Mouse (Mus musculus) MEL (cell line): ENCODE data around the gene Foxo6. TPM values are rescaled to one million over a fixed set of nuclear protein-coding genes. Genes with fewer than 3 reads are reported as not detected.
A peak's percentile ranks its signal among the peaks of the same experiment; 100 is the strongest.

Source experiments
- DNase-seq: peaks from one replicate; pipeline ENCODE4 v3.0.0; 2011; ENCODE audit warnings: low read depth, low spot score
- H3K27ac ChIP-seq: 2 replicates; pipeline ENCODE4 v1.5.1; 2012; ENCODE audit warnings: low read depth, mild to moderate bottlenecking, control low read depth, low read length, moderate library complexity; ENCODE audit not compliant: control insufficient read depth
- H3K27me3 ChIP-seq, 2 experiments: fragments of 150-350 bp in 1 of 2; sonication (generic) in 1 of 2; 2 replicates each; pipeline ENCODE4 v1.6.1; 2012; ENCODE audit warnings: low read length in 2 of 2, mild to moderate bottlenecking in 2 of 2, improper control_type of control experiment in 1 of 2, moderate library complexity in 1 of 2; ENCODE audit not compliant: insufficient read depth in 2 of 2, control insufficient read depth in 1 of 2
- H3K36me3 ChIP-seq, 2 experiments: 2 replicates each; pipeline ENCODE4 v1.6.1; 2012 to 2014; ENCODE audit warnings: low read length in 2 of 2, improper control_type of control experiment in 1 of 2, inconsistent platforms in 1 of 2, mild to moderate bottlenecking in 1 of 2; ENCODE audit not compliant: insufficient read depth in 2 of 2, control insufficient read depth in 1 of 2
- H3K4me1 ChIP-seq, 2 experiments: fragments of 150-350 bp in 1 of 2; sonication (generic) in 1 of 2; 2 replicates each; pipeline ENCODE4 v1.6.1; 2012; ENCODE audit warnings: low read length in 2 of 2, improper control_type of control experiment in 1 of 2, mild to moderate bottlenecking in 1 of 2; ENCODE audit not compliant: insufficient read depth in 2 of 2, control insufficient read depth in 1 of 2
- H3K4me3 ChIP-seq, 2 experiments: fragments of 150-350 bp in 1 of 2; sonication (generic) in 1 of 2; 2 replicates each; pipeline ENCODE4 v1.5.1; 2012; ENCODE audit warnings: low read depth in 2 of 2, low read length in 2 of 2, mild to moderate bottlenecking in 2 of 2, moderate library complexity in 2 of 2, control low read depth in 1 of 2, improper control_type of control experiment in 1 of 2; ENCODE audit not compliant: control insufficient read depth in 1 of 2, insufficient read depth in 1 of 2
- H3K79me2 ChIP-seq: 2 replicates; pipeline ENCODE4 v1.6.1; 2012; ENCODE audit warnings: mild to moderate bottlenecking, low read length, moderate library complexity; ENCODE audit not compliant: control insufficient read depth, poor library complexity, insufficient read depth
- H3K9ac ChIP-seq: 2 replicates; pipeline ENCODE4 v1.6.1; 2012; ENCODE audit warnings: low read depth, mild to moderate bottlenecking, control low read depth, low read length, moderate library complexity; ENCODE audit not compliant: control insufficient read depth, poor library complexity, severe bottlenecking
- H3K9me3 ChIP-seq: fragments of 150-350 bp; sonication (generic); replicated peaks from 2 replicates; pipeline ENCODE4 v1.6.1; 2012; ENCODE audit warnings: mild to moderate bottlenecking, low read length, improper control_type of control experiment, moderate library complexity; ENCODE audit not compliant: insufficient read depth
- BHLHE40 ChIP-seq: IDR thresholded peaks from 2 replicates; pipeline ENCODE4 v1.6.1; 2012; ENCODE audit warnings: low read depth, mild to moderate bottlenecking, inconsistent platforms, low read length, improper control_type of control experiment, borderline replicate concordance
- CHD1 ChIP-seq: IDR thresholded peaks from 2 replicates; pipeline ENCODE4 v1.6.1; 2012; ENCODE audit warnings: low read depth, mild to moderate bottlenecking, inconsistent platforms, low read length, improper control_type of control experiment
- CHD2 ChIP-seq: IDR thresholded peaks from 2 replicates; pipeline ENCODE4 v1.6.1; 2011; ENCODE audit warnings: low read length, improper control_type of control experiment
- CTCF ChIP-seq, 3 experiments: IDR thresholded peaks in 2 of 3; conservative IDR thresholded peaks in 1 of 3; 2 replicates each; pipeline ENCODE4 v1.5.1; 2011 to 2012; ENCODE audit warnings: low read length in 3 of 3, low read depth in 2 of 3, mild to moderate bottlenecking in 2 of 3, improper control_type of control experiment in 1 of 3, inconsistent platforms in 1 of 3, mixed read lengths in 1 of 3, moderate library complexity in 1 of 3; ENCODE audit not compliant: control insufficient read depth in 1 of 3, insufficient read depth in 1 of 3, poor library complexity in 1 of 3, severe bottlenecking in 1 of 3
- ELF1 ChIP-seq: IDR thresholded peaks from 2 replicates; pipeline ENCODE4 v1.6.1; 2014; ENCODE audit warnings: low read depth, mild to moderate bottlenecking, inconsistent platforms, low read length, improper control_type of control experiment, moderate library complexity
- GABPA ChIP-seq: IDR thresholded peaks from 2 replicates; pipeline ENCODE4 v1.6.1; 2012; ENCODE audit warnings: low read depth, mild to moderate bottlenecking, inconsistent platforms, low read length, improper control_type of control experiment, moderate library complexity
- GATA1 ChIP-seq: IDR thresholded peaks from 2 replicates; pipeline ENCODE4 v1.6.1; 2011; ENCODE audit warnings: low read depth, low read length, improper control_type of control experiment
- JUND ChIP-seq: IDR thresholded peaks from 2 replicates; pipeline ENCODE4 v1.6.1; 2011; ENCODE audit warnings: low read depth, mild to moderate bottlenecking, improper control_type of control experiment, low read length
- MAZ ChIP-seq: IDR thresholded peaks from 2 replicates; pipeline ENCODE4 v1.6.1; 2012; ENCODE audit warnings: low read depth, mild to moderate bottlenecking, inconsistent platforms, low read length, improper control_type of control experiment
- MEF2A ChIP-seq: IDR thresholded peaks from 2 replicates; pipeline ENCODE4 v1.6.1; 2014; ENCODE audit warnings: low read depth, mild to moderate bottlenecking, inconsistent platforms, low read length, improper control_type of control experiment; ENCODE audit not compliant: poor library complexity, insufficient replicate concordance, severe bottlenecking; ENCODE audit errors: extremely low read depth
- MXI1 ChIP-seq: IDR thresholded peaks from 2 replicates; pipeline ENCODE4 v1.6.1; 2011; ENCODE audit warnings: mild to moderate bottlenecking, low read depth, low read length, improper control_type of control experiment
- MYB ChIP-seq: IDR thresholded peaks from 2 replicates; pipeline ENCODE4 v1.6.1; 2011; ENCODE audit warnings: mild to moderate bottlenecking, low read depth, low read length, improper control_type of control experiment
- MYC ChIP-seq: IDR thresholded peaks from 2 replicates; pipeline ENCODE4 v1.6.1; 2011; ENCODE audit warnings: low read depth, mild to moderate bottlenecking, low read length, improper control_type of control experiment, moderate library complexity
- NRF1 ChIP-seq: IDR thresholded peaks from 2 replicates; pipeline ENCODE4 v1.6.1; 2014; ENCODE audit warnings: low read depth, mild to moderate bottlenecking, inconsistent platforms, low read length, improper control_type of control experiment, moderate library complexity; ENCODE audit not compliant: poor library complexity, insufficient read depth, severe bottlenecking
- POLR2A ChIP-seq, 2 experiments: IDR thresholded peaks; 2 replicates each; pipeline ENCODE4 v1.6.1; 2011 to 2012; ENCODE audit warnings: low read length in 2 of 2, mild to moderate bottlenecking in 2 of 2, control low read depth in 1 of 2, improper control_type of control experiment in 1 of 2, low read depth in 1 of 2, moderate library complexity in 1 of 2; ENCODE audit not compliant: control insufficient read depth in 1 of 2, insufficient read depth in 1 of 2, poor library complexity in 1 of 2
- POLR2AphosphoS5 ChIP-seq: IDR thresholded peaks from 2 replicates; pipeline ENCODE4 v1.6.1; 2012; ENCODE audit warnings: low read depth, borderline replicate concordance, mild to moderate bottlenecking, inconsistent platforms, low read length, moderate library complexity, mixed read lengths
- RAD21 ChIP-seq: IDR thresholded peaks from 2 replicates; pipeline ENCODE4 v1.6.1; 2011; ENCODE audit warnings: mild to moderate bottlenecking, low read depth, low read length, improper control_type of control experiment
- RCOR1 ChIP-seq: IDR thresholded peaks from 2 replicates; pipeline ENCODE4 v1.6.1; 2012; ENCODE audit warnings: low read depth, mild to moderate bottlenecking, inconsistent platforms, low read length, improper control_type of control experiment
- SMC3 ChIP-seq: IDR thresholded peaks from 2 replicates; pipeline ENCODE4 v1.6.1; 2011; ENCODE audit warnings: low read depth, low read length, improper control_type of control experiment
- UBTF ChIP-seq: IDR thresholded peaks from 2 replicates; pipeline ENCODE4 v1.6.1; 2012; ENCODE audit warnings: low read depth, mild to moderate bottlenecking, inconsistent platforms, low read length, improper control_type of control experiment, moderate library complexity, borderline replicate concordance; ENCODE audit not compliant: insufficient read depth
- USF2 ChIP-seq, 2 experiments: IDR thresholded peaks; 2 replicates each; pipeline ENCODE4 v1.6.1; 2011 to 2012; ENCODE audit warnings: improper control_type of control experiment in 2 of 2, low read length in 2 of 2, borderline replicate concordance in 1 of 2, inconsistent platforms in 1 of 2, low read depth in 1 of 2, mild to moderate bottlenecking in 1 of 2; ENCODE audit not compliant: insufficient read depth in 1 of 2
- ZC3H11A ChIP-seq: IDR thresholded peaks from 2 replicates; pipeline ENCODE4 v1.6.1; 2012; ENCODE audit warnings: low read depth, mild to moderate bottlenecking, inconsistent platforms, low read length, improper control_type of control experiment
- ZKSCAN1 ChIP-seq: IDR thresholded peaks from 2 replicates; pipeline ENCODE4 v1.6.1; 2012; ENCODE audit warnings: low read depth, mild to moderate bottlenecking, inconsistent platforms, low read length, improper control_type of control experiment, moderate library complexity
- ZMIZ1 ChIP-seq: IDR thresholded peaks from 2 replicates; pipeline ENCODE4 v1.6.1; 2012; ENCODE audit warnings: low read depth, mild to moderate bottlenecking, inconsistent platforms, low read length, improper control_type of control experiment, moderate library complexity
- ZNF384 ChIP-seq: IDR thresholded peaks from 2 replicates; pipeline ENCODE4 v1.6.1; 2012; ENCODE audit warnings: low read depth, mild to moderate bottlenecking, inconsistent platforms, low read length, improper control_type of control experiment
- polyA plus RNA-seq, 2 experiments: library from polyadenylated mRNA; stranded (reverse) in 1 of 2; unstranded in 1 of 2; fragments of >175 nt in 1 of 2; fragments of >200 nt in 1 of 2; gene quantifications; 2 replicates each; pipeline versions ENCODE4 v1.2.1 to v1.2.4; 2012; ENCODE audit warnings: low replicate concordance in 2 of 2, low read depth in 1 of 2; ENCODE audit not compliant: insufficient read length in 2 of 2, insufficient read depth in 1 of 2, missing spikeins in 1 of 2
- total RNA-seq: library from RNA; depleted of rRNA; stranded (reverse); fragments of 300-350 nt; gene quantifications from 2 replicates; pipeline ENCODE4 v1.2.3, GENCODE M21; 2012; rRNA removed

Foxo6 gene
- total RNA-seq (0.23 and 0.31 TPM in 2 replicates), polyA plus RNA-seq (1 to 10 TPM in 1 of 2 experiments, not detected in 1; 3.4 TPM)

GRCm38 (mm10) chr4:120287290-120288111, at the start of gene Foxo6:
TSS of gene Foxo6 (minus strand) at chr4:120287349.
- peak within 1 kb of the TSS; percentile 31 to 57; a peak in 3 of 4 replicates for H3K4me3 ChIP-seq
- H3K27me3 ChIP-seq: peaks cover 2 to 10% of the 10 kb centered on the region in 2 experiments; a peak in 3 of 4 replicates
- peak within 1 kb of the TSS; percentile 66 for H3K9ac ChIP-seq
- H3K27ac ChIP-seq: no peak within 1 kb of the TSS
- peak; percentile 95 for DNase-seq
- peaks cover 0 to 2% of the 10 kb centered on the region in 2 experiments; a peak in 1 of 4 replicates for H3K36me3 ChIP-seq
- TF ChIP-seq ELF1: 0 out of 2 replicates have a peak, but pooled peaks have one; percentile 25
- TF ChIP-seq ZC3H11A: no peak
- peak; percentile 21; the same call in 1 of the 2 replicates for TF ChIP-seq MXI1
- TF ChIP-seq CTCF (IDR thresholded peaks at IDR 0.05 in 2 of 3, conservative IDR thresholded peaks at IDR 0.05 in 1 of 3; ENCODE audit: control insufficient read depth in 1 of 3, insufficient read depth in 1 of 3, low read depth in 2 of 3, low read length in 3 of 3, poor library complexity in 1 of 3, severe bottlenecking in 1 of 3): peak; percentile 43 to 86 (median 80); a peak in 5 of 6 replicates
- no peak for TF ChIP-seq ZKSCAN1
- TF ChIP-seq RCOR1: no peak
- no peak for TF ChIP-seq GABPA
- no peak for TF ChIP-seq SMC3
- no peak for TF ChIP-seq JUND
- no peaks in the 10 kb centered on the region for H3K79me2 ChIP-seq
- H3K9me3 ChIP-seq: no peaks in the 10 kb centered on the region
- peaks cover 2 to 7% of the 10 kb centered on the region in 2 experiments for H3K4me1 ChIP-seq

GRCm38 (mm10) chr4:120334316-120334715, 47.2 kb upstream of the Foxo6 start:
- no peak for DNase-seq
- no peaks in the 10 kb centered on the region for H3K79me2 ChIP-seq
- H3K27me3 ChIP-seq: no peaks in the 10 kb centered on the region; a peak in 2 of 4 replicates
- no peak overlapping the region for H3K27ac ChIP-seq
- no peak overlapping the region for H3K4me3 ChIP-seq
- H3K9ac ChIP-seq: no peak overlapping the region
- H3K9me3 ChIP-seq: no peaks in the 10 kb centered on the region
- TF ChIP-seq ZMIZ1 (no peak), MAZ (no peak), POLR2A (IDR thresholded peaks at IDR 0.05; ENCODE audit: control insufficient read depth in 1 of 2, insufficient read depth in 1 of 2, low read depth in 1 of 2, low read length in 2 of 2, poor library complexity in 1 of 2) (no peak), ELF1 (no peak), MEF2A (no peak), BHLHE40 (no peak), UBTF (no peak), MYC (no peak), USF2 (IDR thresholded peaks at IDR 0.05; ENCODE audit: borderline replicate concordance in 1 of 2, insufficient read depth in 1 of 2, low read depth in 1 of 2, low read length in 2 of 2) (no peak), ZC3H11A (no peak), SMC3 (no peak), CHD2 (no peak), ZNF384 (no peak), GABPA (no peak), CHD1 (no peak), GATA1 (no peak), MYB (no peak), POLR2AphosphoS5 (no peak), NRF1 (no peak), RAD21 (no peak)
- H3K4me1 ChIP-seq: no peaks in the 10 kb centered on the region
- no peaks in the 10 kb centered on the region for H3K36me3 ChIP-seq
